Mouse (Mus musculus) G1E (cell line): ENCODE data around the gene Samm50. TPM values are rescaled to one million over a fixed set of nuclear protein-coding genes. Genes with fewer than 3 reads are reported as not detected.
"Not testable (repeated sequence)": the region's sequence is repeated elsewhere in the genome, so short reads cannot be mapped to it uniquely, and the experiment has no call there.

Source experiments
- ATAC-seq: 2 replicates; pipeline ENCODE4 v1.8.0; 2016; ENCODE audit warnings: mild to moderate bottlenecking; ENCODE audit not compliant: insufficient number of reproducible peaks, poor library complexity, low FRiP score, severe bottlenecking; ENCODE audit errors: extremely low read depth
- DNase-seq: peaks from one replicate; pipeline ENCODE4 v3.0.0; 2012; ENCODE audit warnings: low spot score
- H3K27me3 ChIP-seq: 2 replicates; pipeline ENCODE4 v1.6.1; 2012; ENCODE audit warnings: mild to moderate bottlenecking, low read length, inconsistent platforms; ENCODE audit not compliant: insufficient read depth
- H3K36me3 ChIP-seq: replicated peaks from 2 replicates; pipeline ENCODE3; 2012; ENCODE audit warnings: mild to moderate bottlenecking, inconsistent platforms
- H3K4me1 ChIP-seq: 2 replicates; pipeline ENCODE4 v1.6.1; 2012; ENCODE audit warnings: low read depth, low read length, inconsistent platforms, mixed read lengths; ENCODE audit not compliant: insufficient read depth
- H3K4me3 ChIP-seq: 2 replicates; pipeline ENCODE4 v1.5.1; 2012; ENCODE audit warnings: low read depth, mild to moderate bottlenecking, inconsistent platforms, low read length, moderate library complexity, mixed read lengths
- H3K9me3 ChIP-seq: replicated peaks from 2 replicates; pipeline ENCODE4 v1.6.1; 2012; ENCODE audit warnings: inconsistent platforms
- CTCF ChIP-seq: IDR thresholded peaks from 2 replicates; pipeline ENCODE4 v1.5.1; 2012; ENCODE audit warnings: low read depth, low read length, inconsistent platforms, mixed read lengths
- GATA1 ChIP-seq: IDR thresholded peaks from 2 replicates; pipeline ENCODE4 v1.6.1; 2012; ENCODE audit warnings: borderline replicate concordance, low read length, inconsistent platforms, mixed read lengths
- GATA2 ChIP-seq: IDR thresholded peaks from 2 replicates; pipeline ENCODE4 v1.6.1; 2012; ENCODE audit warnings: low read depth, low read length, inconsistent platforms, borderline replicate concordance
- POLR2AphosphoS5 ChIP-seq: IDR thresholded peaks from 2 replicates; pipeline ENCODE4 v1.6.1; 2012; ENCODE audit warnings: low read depth, low read length, inconsistent platforms; ENCODE audit not compliant: insufficient replicate concordance
- TAL1 ChIP-seq: conservative IDR thresholded peaks from 2 replicates; pipeline ENCODE4 v1.6.1; 2012; ENCODE audit warnings: low read depth, low read length, inconsistent platforms, mixed read lengths
- polyA plus RNA-seq: library from polyadenylated mRNA; stranded (reverse); fragments of >175 nt; gene quantifications from 2 replicates; pipeline ENCODE4 v1.2.3, GENCODE M21; 2012
- total RNA-seq, 2 experiments: library from RNA; stranded (forward) in 1 of 2; stranded (reverse) in 1 of 2; fragments of 200-1000 nt in 1 of 2; fragments of >200 nt in 1 of 2; fragmentation: Nextera tagmentation in 1 of 2; gene quantifications; 2 replicates each; pipeline ENCODE4 v1.2.3; 2014 to 2017

Gene Samm50
- total RNA-seq (2014; fragmentation: Nextera tagmentation) (52.4 and 61.4 TPM in 2 replicates), total RNA-seq (2017) (43.6 and 46.5 TPM in 2 replicates), polyA plus RNA-seq (32.8 and 51.2 TPM in 2 replicates)

DNA sequence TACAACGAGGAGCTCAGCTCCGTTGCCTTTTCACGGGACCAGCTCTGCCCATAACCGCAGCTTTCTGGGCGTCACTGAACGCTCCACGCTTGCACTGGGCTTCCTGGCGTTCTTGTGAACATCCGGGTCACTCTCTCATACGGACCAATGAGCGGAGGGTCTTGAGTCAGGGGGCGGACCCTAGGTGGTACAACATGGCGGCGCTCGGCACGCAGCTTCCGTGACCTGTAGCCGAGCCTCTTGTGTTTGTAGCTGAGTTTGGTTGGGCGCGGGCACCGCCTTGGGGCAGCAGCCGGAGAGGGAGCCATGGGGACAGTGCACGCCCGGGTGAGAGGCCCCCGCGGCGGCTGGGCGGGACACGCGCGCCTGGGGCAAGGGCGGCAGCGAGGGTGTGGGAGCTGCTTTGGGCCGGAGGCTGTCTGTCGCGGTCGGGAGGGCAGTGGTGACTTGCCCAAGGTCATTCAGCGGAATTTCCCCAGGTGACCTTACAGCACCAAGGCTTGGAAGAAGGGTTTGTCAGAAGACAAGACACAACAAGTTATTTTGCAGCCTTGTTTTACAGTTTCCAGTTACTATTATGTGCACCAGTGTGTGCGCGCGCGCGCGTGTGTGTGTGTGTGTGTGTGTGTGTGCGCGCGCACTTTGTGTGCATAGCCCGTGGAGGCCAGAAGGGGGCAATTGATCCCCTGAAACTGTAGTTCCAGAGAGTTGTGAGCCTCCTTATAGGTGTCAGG lies at the start of gene Samm50:
Samm50 (plus strand) TSS at position 184 of the 734 bp plus-strand sequence.
- ATAC-seq (peak; percentile 96), DNase-seq (peak; percentile 96)
- peak within 1 kb of the TSS; percentile 94 for H3K4me3 ChIP-seq
- TF ChIP-seq GATA2, result no peak
- H3K27me3 ChIP-seq, result no peaks in the 10 kb centered on the region
- peaks cover 41% of the 10 kb centered on the region for H3K4me1 ChIP-seq
- H3K9me3 ChIP-seq, result no peaks in the 10 kb centered on the region
- H3K36me3 ChIP-seq, result peaks cover 45% of the 10 kb centered on the region

DNA sequence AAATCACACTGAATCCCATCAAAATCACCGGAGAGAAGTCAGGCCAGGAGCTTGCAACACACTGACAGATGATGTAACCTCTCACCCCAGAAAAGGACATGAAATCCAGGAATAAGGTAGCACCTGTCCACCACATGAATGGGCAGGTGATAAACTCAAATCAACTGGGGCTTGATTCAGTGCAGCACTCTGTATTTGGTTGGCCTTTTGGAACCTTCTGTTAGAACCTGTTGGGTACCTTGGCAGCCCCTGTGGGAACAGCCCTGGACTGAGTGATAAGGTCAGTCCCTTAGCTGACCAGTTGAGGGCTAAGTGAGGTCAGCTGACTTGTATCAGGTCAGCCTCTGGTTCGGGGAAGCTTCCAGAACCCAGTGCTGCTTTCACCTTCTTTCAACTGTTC lies 35.9 kb upstream of the Samm50 start:
- no peak overlapping the region for H3K4me3 ChIP-seq
- TF ChIP-seq TAL1 (no peak), CTCF (no peak), GATA1 (no peak), GATA2 (no peak), POLR2AphosphoS5 (no peak)
- H3K27me3 ChIP-seq, result no peaks in the 10 kb centered on the region
- no peaks in the 10 kb centered on the region for H3K4me1 ChIP-seq
- ATAC-seq, result no peak
- no peaks in the 10 kb centered on the region for H3K36me3 ChIP-seq
- no peak for DNase-seq
- H3K9me3 ChIP-seq, result peaks cover 24% of the 10 kb centered on the region

DNA sequence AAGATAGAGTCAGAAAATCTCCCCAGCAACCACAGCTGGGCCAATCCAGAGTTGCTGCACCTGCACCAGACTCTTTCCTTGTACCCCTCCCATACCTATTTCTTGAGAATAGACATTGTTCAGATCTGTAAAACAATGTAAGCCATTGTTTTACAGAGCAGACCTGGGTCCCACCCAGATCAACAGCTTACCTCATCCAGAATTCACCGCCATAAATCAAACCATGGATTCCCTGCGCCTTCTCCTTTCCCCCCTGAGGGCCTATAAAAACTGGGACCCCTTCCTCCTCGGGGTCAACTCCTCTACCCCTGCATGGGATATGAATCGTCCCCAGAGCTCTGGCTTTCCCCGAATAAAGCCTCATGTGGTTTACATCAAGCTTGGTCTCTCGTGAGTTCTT lies 34.5 kb upstream of the Samm50 start:
- not testable (repeated sequence) for H3K27me3 ChIP-seq

DNA sequence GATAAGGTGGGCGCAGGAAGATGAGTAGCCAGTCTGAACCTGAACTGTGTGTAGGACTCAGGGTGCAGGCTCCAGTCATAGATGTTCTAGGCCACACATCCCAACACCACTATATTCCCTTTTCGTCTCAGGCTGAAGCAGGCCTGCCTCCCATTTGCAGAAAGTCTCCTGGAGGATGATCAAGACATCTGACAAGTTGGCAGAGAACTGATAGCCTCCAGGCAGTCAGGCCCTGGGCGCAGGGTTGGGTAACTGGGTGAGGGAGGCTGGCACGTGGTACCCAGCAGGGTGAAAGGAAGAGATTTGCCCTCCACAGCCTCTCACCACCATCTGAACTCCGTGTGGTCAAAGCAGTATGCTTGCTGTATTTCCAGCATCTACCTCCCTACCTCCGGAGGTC lies 30.2 kb upstream of the Samm50 start:
- Histone ChIP-seq H3K27me3 (no peaks in the 10 kb centered on the region), H3K4me1 (no peaks in the 10 kb centered on the region), H3K36me3 (no peaks in the 10 kb centered on the region), H3K9me3 (peaks cover 23% of the 10 kb centered on the region), H3K4me3 (no peak overlapping the region)
- TF ChIP-seq TAL1, result no peak
- no peak for TF ChIP-seq GATA1
- no peak for TF ChIP-seq GATA2
- no peak for TF ChIP-seq CTCF
- TF ChIP-seq POLR2AphosphoS5, result no peak
- DNase-seq (no peak), ATAC-seq (no peak)

More for the DNA sequence above, 34.5 kb upstream of the Samm50 start:
- DNase-seq, H3K4me3 ChIP-seq, H3K36me3 ChIP-seq, ATAC-seq, H3K4me1 ChIP-seq: not testable (repeated sequence)
- H3K9me3 ChIP-seq, result peaks cover 32% of the 10 kb centered on the region

DNA sequence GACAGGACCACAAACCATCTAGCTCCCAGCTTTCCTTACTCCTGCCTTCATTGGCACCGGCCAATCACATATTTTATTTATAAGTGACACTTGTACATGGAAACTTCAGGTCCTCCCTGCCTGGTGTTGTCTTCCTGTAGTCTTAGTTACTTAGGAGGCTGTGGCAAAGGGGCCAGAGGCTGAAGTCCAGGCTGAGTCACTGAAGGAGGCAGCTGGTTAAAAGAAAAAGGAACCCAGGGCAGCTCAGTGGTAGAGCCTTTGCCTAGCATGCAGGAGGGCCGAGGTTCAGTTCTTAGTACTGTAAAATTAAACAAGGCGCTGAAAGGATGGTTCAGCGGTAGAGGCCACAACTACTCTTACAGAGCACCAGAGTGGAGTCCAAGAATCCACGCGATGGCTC lies 25.2 kb upstream of the Samm50 start:
- TF ChIP-seq GATA1 (no peak), TAL1 (no peak), CTCF (no peak), GATA2 (no peak), POLR2AphosphoS5 (no peak)
- no peaks in the 10 kb centered on the region for H3K4me1 ChIP-seq
- H3K9me3 ChIP-seq, result peaks cover 35% of the 10 kb centered on the region
- DNase-seq, result no peak
- H3K27me3 ChIP-seq, result no peaks in the 10 kb centered on the region
- no peak for ATAC-seq
- H3K4me3 ChIP-seq, result no peak overlapping the region
- no peaks in the 10 kb centered on the region for H3K36me3 ChIP-seq

DNA sequence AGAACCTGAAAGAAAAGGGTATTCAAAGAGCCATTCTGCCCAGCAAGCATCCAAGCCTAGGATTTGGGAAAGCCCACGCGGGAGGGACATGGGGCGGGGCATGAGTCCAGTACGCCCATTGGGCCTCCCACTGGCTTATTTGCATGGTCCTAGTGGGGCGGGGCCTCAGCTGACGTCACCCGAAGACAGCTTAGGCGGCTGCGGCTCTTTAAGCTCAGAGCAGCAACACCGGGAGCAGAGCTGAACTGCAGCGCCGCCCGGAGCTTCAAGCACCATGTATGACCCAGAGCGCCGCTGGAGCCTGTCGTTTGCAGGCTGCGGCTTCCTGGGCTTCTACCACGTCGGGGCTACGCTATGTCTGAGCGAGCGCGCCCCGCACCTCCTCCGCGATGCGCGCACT lies 24.4 kb upstream of the Samm50 start, which contains the start of gene Pnpla3:
Pnpla3 (plus strand) TSS at position 238 of the 400 bp plus-strand sequence.
- Histone ChIP-seq H3K27me3 (no peaks in the 10 kb centered on the region), H3K36me3 (no peaks in the 10 kb centered on the region), H3K4me1 (no peaks in the 10 kb centered on the region), H3K4me3 (no peak within 1 kb of the TSS; the same call in 1 of the 2 replicates), H3K9me3 (peaks cover 34% of the 10 kb centered on the region)
- DNase-seq, result no peak
- TF ChIP-seq GATA1, result no peak
- no peak for TF ChIP-seq POLR2AphosphoS5
- no peak for TF ChIP-seq CTCF
- TF ChIP-seq TAL1, result no peak
- no peak for TF ChIP-seq GATA2
- ATAC-seq, result no peak
